Mouse (Mus musculus) heart, embryonic 16.5 days (tissue): ENCODE measurements around the gene Mrpl54. TPM values are rescaled to one million over a fixed set of nuclear protein-coding genes. Genes with fewer than 3 reads are reported as not detected.

Experiments used
- ATAC-seq: fragments of 200-750 bp; cut with Nextera tagmentation; replicated peaks from 2 replicates; pipeline ENCODE4 v1.8.0; 2017; ENCODE audit warnings: moderate number of reproducible peaks; ENCODE audit not compliant: insufficient read depth, low FRiP score; ENCODE audit errors: extremely low read depth
- H3K27ac ChIP-seq: fragments of 300-500 bp; sonication (generic); 2 replicates; pipeline ENCODE4 v1.5.1; 2014; ENCODE audit warnings: mild to moderate bottlenecking, low read length, control low read depth, moderate library complexity
- H3K27me3 ChIP-seq: fragments of 300-500 bp; sonication (generic); 2 replicates; pipeline ENCODE4 v1.6.1; 2014; ENCODE audit warnings: low read length, mixed read lengths; ENCODE audit not compliant: control insufficient read depth, insufficient read depth
- H3K36me3 ChIP-seq: fragments of 300-500 bp; sonication (generic); 2 replicates; pipeline ENCODE4 v1.6.1; 2014; ENCODE audit not compliant: control insufficient read depth, insufficient read depth
- H3K4me1 ChIP-seq: fragments of 300-500 bp; sonication (generic); 2 replicates; pipeline ENCODE4 v1.6.1; 2014; ENCODE audit warnings: low read length, mixed read lengths; ENCODE audit not compliant: control insufficient read depth, insufficient read depth
- H3K4me2 ChIP-seq: fragments of 300-500 bp; sonication (generic); 2 replicates; pipeline ENCODE4 v1.6.1; 2014; ENCODE audit warnings: low read depth, mild to moderate bottlenecking, control low read depth, low read length
- H3K4me3 ChIP-seq: fragments of 300-500 bp; sonication (generic); 2 replicates; pipeline ENCODE4 v1.5.1; 2014; ENCODE audit warnings: mild to moderate bottlenecking, control low read depth, low read length
- H3K9ac ChIP-seq: fragments of 300-500 bp; sonication (generic); 2 replicates; pipeline ENCODE4 v1.6.1; 2014; ENCODE audit warnings: low read length, control low read depth
- H3K9me3 ChIP-seq: fragments of 300-500 bp; sonication (generic); replicated peaks from 2 replicates; pipeline ENCODE4 v1.6.1; 2016; ENCODE audit warnings: low read length; ENCODE audit not compliant: control insufficient read depth
- WGBS: fragments of 180-500 bp; shearing (Covaris S2); extraction: QIAGEN DNeasy Blood & Tissue Kit; methylation state at CpG from one replicate; pipeline ENCODE4 v1.1.7; 2014; 5-methylcytosine and 5-hydroxymethylcytosine counted together
- polyA plus RNA-seq: library from polyadenylated mRNA; unstranded; fragments of >200 nt; fragmentation: Nextera tagmentation; extraction: Ambion mirVana; gene quantifications from 2 replicates; pipeline ENCODE4 v1.2.1, GENCODE M21; 2015

Gene Mrpl54
- polyA plus RNA-seq, 1 experiment from 2014 or later = 230 TPM

DNA sequence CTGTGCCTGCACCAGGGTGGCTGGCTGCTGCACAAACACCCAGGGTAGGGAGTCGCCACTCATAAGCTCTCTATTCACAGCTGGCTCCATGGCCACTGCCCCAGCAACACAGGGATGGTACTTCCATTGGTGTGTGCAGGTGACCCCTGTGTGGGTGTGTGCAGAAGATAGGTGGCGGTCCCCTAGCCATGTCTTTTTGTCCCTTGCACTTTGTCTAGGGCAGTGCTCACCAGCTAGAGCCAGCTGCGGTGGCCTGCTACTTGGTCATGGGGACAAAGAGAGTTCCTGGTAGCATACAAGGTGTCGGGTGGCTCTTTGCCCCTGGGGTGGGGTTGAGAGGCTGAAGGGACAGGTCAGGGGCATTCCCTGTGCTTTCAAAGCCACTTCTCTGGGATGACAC lies 22.6 kb downstream of the Mrpl54 start:
- Histone ChIP-seq H3K36me3 (no peaks in the 10 kb centered on the region), H3K4me1 (no peaks in the 10 kb centered on the region), H3K27me3 (peaks cover 22% of the 10 kb centered on the region), H3K4me3 (no peak overlapping the region), H3K27ac (no peak overlapping the region), H3K9ac (no peak overlapping the region), H3K4me2 (no peak overlapping the region), H3K9me3 (no peaks in the 10 kb centered on the region)
- WGBS = 78% methylated on average over 4 of the region's 4 CpGs
- ATAC-seq = no peak

DNA sequence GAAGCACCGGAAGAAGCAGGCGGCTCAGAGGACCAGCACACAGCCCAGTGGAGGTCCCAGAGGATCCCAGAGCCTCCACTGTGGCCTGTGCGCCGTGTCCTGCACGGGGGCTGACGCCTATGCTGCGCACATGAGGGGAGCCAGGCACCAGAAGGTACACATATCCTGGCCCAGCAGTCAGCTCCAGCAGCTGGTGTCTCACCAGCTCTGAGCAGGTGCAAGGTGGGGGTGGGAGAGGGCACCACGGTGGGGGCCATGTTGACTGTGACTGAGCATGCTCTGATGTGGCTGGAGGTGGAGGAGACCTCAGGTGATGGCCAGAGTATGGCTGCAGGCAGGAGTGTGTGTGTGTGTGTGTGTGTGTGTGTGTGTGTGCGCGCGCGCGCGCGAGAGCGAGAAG lies 24.7 kb downstream of the Mrpl54 start:
- H3K9ac ChIP-seq = no peak overlapping the region
- no peak overlapping the region for H3K27ac ChIP-seq
- no peak overlapping the region for H3K4me3 ChIP-seq
- no peak overlapping the region for H3K4me2 ChIP-seq
- peaks cover 27% of the 10 kb centered on the region for H3K27me3 ChIP-seq
- 87% methylated on average over 16 of the region's 16 CpGs for WGBS
- no peaks in the 10 kb centered on the region for H3K9me3 ChIP-seq
- H3K4me1 ChIP-seq = no peaks in the 10 kb centered on the region
- H3K36me3 ChIP-seq = no peaks in the 10 kb centered on the region
- no peak for ATAC-seq

DNA sequence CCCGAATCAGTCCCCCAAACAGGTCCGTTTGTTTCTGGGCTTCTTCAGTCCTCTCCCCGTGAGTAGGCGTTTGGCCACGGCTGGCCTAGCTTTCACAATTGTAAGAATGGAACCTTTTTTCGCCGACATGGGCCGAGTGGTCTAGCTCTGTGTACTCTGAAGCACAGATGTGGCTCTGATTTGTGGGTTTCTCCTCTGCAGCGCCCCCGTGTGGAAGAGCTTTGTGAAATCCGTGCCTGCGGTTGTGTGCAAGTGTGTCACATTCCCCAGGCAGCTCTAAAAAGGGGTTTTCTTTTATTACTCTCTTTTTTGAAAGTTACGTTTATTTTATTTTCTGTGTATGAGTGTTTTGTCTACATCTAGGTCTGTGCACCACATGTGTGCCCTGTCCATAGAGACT lies 25.9 kb downstream of the Mrpl54 start:
- 31% methylated on average over 13 of the region's 13 CpGs for WGBS
- Histone ChIP-seq H3K9me3 (no peaks in the 10 kb centered on the region), H3K36me3 (no peaks in the 10 kb centered on the region), H3K4me2 (no peak overlapping the region), H3K4me1 (no peaks in the 10 kb centered on the region), H3K27ac (no peak overlapping the region), H3K9ac (no peak overlapping the region), H3K27me3 (peaks cover 27% of the 10 kb centered on the region), H3K4me3 (no peak overlapping the region)
- ATAC-seq = no peak

DNA sequence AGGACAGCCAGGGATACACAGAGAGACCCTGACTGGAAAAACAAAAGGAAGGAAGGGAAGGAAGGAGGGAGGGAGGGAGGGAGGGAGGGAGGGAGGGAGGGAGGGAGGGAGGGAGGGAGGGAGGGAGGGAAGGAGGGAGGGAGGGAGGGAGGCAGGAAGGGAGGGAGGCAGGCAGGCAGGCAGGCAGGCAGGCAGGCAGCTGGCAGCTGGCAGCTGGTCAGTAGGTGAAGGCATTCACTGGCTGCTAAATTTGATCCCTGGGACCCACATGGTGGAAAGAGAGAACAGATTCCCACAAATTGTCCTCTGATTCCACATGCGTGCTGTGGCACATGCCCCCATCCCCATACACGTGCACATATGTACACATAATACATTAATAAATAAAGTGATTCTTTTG lies 28.1 kb downstream of the Mrpl54 start:
- 84% methylated on average over 2 of the region's 2 CpGs for WGBS
- H3K27me3 ChIP-seq = peaks cover 27% of the 10 kb centered on the region
- no peak for ATAC-seq
- H3K9ac ChIP-seq = no peak overlapping the region
- no peaks in the 10 kb centered on the region for H3K9me3 ChIP-seq
- H3K4me1 ChIP-seq = 0 out of 2 replicates have a peak, but pooled peaks cover under 1% of the 10 kb centered on the region
- no peaks in the 10 kb centered on the region for H3K36me3 ChIP-seq
- H3K4me2 ChIP-seq = no peak overlapping the region
- H3K27ac ChIP-seq = no peak overlapping the region
- no peak overlapping the region for H3K4me3 ChIP-seq

DNA sequence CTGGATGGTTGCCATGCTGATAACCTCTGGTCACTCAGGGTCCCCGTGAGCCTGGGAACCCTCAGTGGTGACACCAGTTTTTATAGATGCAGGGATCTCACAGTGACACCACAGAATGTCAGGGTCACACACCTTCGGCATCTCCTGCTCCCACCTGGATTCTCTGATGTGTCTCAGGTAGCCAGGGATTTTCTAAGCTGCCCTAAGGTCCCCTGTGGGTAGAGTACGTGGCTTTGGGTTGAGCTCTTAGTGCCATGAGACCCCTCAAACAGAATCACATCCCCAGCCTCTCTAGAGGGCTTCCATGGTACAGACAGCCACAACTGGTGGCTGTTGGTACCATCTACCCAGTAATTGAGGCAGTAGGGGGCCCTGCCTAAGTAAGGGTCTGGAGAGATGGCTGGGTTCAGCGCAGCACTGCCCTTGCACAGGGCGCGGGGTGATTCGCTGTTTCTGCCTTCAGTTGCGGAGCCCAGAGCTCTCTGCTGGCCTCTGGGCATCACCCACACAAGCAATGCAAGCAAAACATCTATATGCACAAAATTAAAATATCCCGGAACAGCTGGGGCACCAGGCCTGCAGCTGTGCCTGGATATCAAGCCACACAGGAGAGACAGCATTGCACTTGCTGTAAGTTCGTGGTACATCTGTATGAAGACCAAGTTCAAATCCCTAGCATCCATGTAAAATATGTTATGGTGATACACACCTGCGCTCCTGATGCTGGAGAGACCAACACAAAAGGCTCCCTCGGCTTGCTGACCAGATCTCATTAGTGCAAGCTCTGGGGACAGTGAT lies 30.1 kb downstream of the Mrpl54 start:
- H3K27me3 ChIP-seq = peaks cover 30% of the 10 kb centered on the region

DNA sequence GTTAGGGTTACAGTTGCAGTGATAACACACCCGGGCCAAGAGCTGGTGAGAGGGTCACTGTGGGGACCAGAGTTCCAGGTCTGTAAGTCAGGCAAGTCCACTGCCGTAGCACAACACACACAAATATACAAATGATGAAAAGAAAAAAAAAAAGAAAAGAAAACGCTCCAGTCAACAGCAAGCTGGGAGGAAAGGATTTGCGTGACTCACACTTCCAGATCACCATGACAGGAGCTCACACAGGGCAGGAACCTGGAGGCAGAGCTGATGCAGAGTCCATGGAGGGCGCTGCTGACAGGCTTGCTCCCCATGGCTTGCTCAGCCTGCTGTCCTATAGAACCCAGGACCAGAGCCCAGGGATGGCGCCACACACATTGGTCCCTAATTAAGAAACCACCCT lies 32.5 kb downstream of the Mrpl54 start:
- H3K27ac ChIP-seq = no peak overlapping the region
- 0 out of 2 replicates have a peak, but pooled peaks cover 12% of the 10 kb centered on the region for H3K4me1 ChIP-seq
- no peak overlapping the region for H3K9ac ChIP-seq
- WGBS = 72% methylated on average over 6 of the region's 6 CpGs
- ATAC-seq = no peak
- H3K27me3 ChIP-seq = peaks cover 20% of the 10 kb centered on the region
- H3K4me3 ChIP-seq = no peak overlapping the region
- H3K4me2 ChIP-seq = no peak overlapping the region
- no peaks in the 10 kb centered on the region for H3K9me3 ChIP-seq
- H3K36me3 ChIP-seq = no peaks in the 10 kb centered on the region

More for the DNA sequence above, 30.1 kb downstream of the Mrpl54 start:
- ATAC-seq = no peak
- 0 out of 2 replicates have a peak, but pooled peaks cover 4% of the 10 kb centered on the region for H3K4me1 ChIP-seq
- no peak overlapping the region for H3K4me3 ChIP-seq
- H3K9ac ChIP-seq = no peak overlapping the region; the same call in 1 of the 2 replicates
- H3K4me2 ChIP-seq = no peak overlapping the region
- no peaks in the 10 kb centered on the region for H3K9me3 ChIP-seq
- H3K36me3 ChIP-seq = no peaks in the 10 kb centered on the region
- H3K27ac ChIP-seq = no peak overlapping the region
- WGBS = 84% methylated on average over 12 of the region's 12 CpGs

DNA sequence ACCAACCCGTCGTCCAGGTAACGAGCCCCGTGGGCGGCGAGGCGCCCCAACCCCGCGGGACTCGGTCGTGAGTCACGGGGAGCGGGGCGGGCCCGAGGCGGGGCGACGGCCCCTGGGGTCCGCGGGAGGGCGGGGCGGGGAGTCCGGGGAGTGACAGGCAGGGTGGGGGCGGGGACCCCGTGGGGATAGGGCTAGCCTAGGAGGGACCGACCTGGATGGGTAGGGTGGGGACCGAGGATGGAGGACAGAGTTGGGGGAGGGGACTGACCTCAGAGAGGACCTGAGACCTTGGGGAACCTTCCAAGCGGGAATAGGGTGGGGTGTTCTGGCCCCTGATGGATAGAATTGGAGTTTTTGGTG lies 33.5 kb downstream of the Mrpl54 start:
- peak; percentile 49 for ATAC-seq
- Histone ChIP-seq H3K9me3 (no peaks in the 10 kb centered on the region), H3K4me2 (peak overlapping the region; percentile 75), H3K9ac (peak overlapping the region; percentile 88), H3K4me1 (0 out of 2 replicates have a peak, but pooled peaks cover 12% of the 10 kb centered on the region), H3K4me3 (peak overlapping the region; percentile 85), H3K27me3 (peaks cover 16% of the 10 kb centered on the region), H3K36me3 (no peaks in the 10 kb centered on the region), H3K27ac (0 out of 2 replicates have a peak overlapping the region, but pooled peaks have one; percentile 39)
- WGBS = under 1% methylated on average over 21 of the region's 28 CpGs

DNA sequence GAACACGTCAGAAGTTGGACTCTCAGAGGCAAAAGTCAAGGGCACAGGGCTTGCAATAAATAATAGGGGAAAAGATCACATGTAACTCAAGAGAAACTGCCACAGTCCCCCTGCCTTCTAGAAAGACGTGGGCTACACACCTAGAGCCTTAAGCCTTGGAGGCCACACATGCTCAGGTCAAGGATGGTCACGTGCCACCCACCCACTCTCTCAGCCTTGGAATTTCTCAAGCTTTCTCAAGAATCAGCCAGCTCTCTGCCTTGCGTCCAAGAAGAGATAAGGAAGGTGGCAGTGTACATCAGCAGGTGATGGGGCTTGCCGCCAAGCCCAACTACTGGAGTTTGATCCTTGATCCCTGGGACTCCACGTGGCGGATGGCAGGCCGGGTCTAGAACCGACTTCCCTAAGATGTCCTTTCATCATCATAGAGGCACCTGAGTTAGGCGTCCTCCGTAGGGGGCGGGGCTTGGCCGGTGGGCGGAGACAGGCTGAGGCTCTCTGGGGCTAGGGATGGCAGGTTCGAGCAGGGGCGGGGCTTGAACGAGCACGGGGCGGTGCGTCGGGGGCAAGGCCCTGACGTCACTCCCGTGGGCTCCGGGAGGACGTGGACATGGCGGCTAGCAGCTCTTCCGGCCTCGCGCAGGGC lies 34.0 kb downstream of the Mrpl54 start, which contains the start of gene Zfr2:
TSS of gene Zfr2 (plus strand) at position 576 of the 646 bp plus-strand sequence.
- peaks cover 16% of the 10 kb centered on the region for H3K27me3 ChIP-seq
- H3K36me3 ChIP-seq = no peaks in the 10 kb centered on the region
- peak within 1 kb of the TSS; percentile 88 for H3K9ac ChIP-seq
- ATAC-seq = peak; percentile 82
- 7% methylated on average over 29 of the region's 29 CpGs for WGBS
- peak within 1 kb of the TSS; percentile 85 for H3K4me3 ChIP-seq
- 0 out of 2 replicates have a peak within 1 kb of the TSS, but pooled peaks have one; percentile 39 for H3K27ac ChIP-seq
- H3K4me2 ChIP-seq = peak within 1 kb of the TSS; percentile 75
- no peaks in the 10 kb centered on the region for H3K9me3 ChIP-seq
- H3K4me1 ChIP-seq = 0 out of 2 replicates have a peak, but pooled peaks cover 12% of the 10 kb centered on the region

DNA sequence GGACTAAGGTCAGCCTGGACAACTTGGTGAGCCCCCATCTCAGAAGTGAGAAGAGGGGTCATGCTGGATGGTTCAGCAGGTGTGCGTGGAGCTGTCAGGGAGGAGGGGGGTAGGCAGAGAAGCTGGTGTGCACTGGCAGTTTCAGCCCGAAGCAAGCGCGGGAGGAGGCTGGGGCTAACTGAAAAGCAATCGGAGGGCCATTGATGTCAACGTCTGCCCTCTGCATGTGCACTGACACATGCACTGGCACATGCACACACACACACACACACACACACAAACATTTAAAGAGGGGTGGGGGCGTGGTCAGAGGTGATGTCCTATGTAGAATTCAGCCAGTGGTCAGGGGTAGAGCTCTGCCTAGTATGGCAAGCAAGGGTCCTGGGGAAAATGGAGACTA lies 35.3 kb downstream of the Mrpl54 start:
- no peaks in the 10 kb centered on the region for H3K36me3 ChIP-seq
- no peak overlapping the region for H3K27ac ChIP-seq
- H3K4me2 ChIP-seq = no peak overlapping the region
- ATAC-seq = no peak
- 0 out of 2 replicates have a peak, but pooled peaks cover 12% of the 10 kb centered on the region for H3K4me1 ChIP-seq
- H3K27me3 ChIP-seq = peaks cover 16% of the 10 kb centered on the region
- no peaks in the 10 kb centered on the region for H3K9me3 ChIP-seq
- no peak overlapping the region for H3K4me3 ChIP-seq
- WGBS = 51% methylated on average over 7 of the region's 7 CpGs
- H3K9ac ChIP-seq = no peak overlapping the region
